Mouse (Mus musculus) left cerebral cortex, adult 8-10 months (tissue): ENCODE measurements at regions not wholly inside any gene's neighbourhood (a gene's known extent, or its start where the extent isn't known, plus 50 kb on each side); places are given as distances from the start of the nearest gene placed in this dataset.

Source experiments
- DNase-seq, 2 experiments: peaks; one replicate each; pipeline ENCODE4 v3.0.0; 2022; ENCODE audit warnings: low spot score in 2 of 2

DNA sequence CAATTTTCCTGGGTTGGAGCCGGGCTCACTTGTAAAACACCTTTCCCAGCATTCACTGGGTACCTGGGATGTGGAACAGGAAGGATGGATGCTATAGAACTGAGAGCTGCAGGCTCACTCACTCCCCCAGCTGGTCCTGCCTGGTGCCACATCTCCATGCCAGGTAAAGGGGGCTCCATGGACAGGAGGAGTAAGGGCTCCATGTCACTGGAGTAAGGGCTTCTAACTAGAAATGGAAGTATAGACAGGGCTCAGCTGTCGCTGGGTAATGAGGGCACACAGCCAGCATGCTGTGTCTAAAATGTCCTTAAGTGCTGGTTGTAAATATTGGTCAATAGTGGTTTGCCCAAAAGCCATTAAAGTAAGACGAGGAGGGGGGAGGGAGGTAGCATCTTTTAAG, 99.4 kb upstream of the Gpr12 start:
- DNase-seq: no peak

- no peak for DNase-seq
Observed at GRCm38 (mm10) chr5:146683554-146683953, 98.5 kb upstream of the Gpr12 start.

- DNase-seq: no peak
Observed at GRCm38 (mm10) chr5:146682893-146683292, 97.9 kb upstream of the Gpr12 start.

DNA sequence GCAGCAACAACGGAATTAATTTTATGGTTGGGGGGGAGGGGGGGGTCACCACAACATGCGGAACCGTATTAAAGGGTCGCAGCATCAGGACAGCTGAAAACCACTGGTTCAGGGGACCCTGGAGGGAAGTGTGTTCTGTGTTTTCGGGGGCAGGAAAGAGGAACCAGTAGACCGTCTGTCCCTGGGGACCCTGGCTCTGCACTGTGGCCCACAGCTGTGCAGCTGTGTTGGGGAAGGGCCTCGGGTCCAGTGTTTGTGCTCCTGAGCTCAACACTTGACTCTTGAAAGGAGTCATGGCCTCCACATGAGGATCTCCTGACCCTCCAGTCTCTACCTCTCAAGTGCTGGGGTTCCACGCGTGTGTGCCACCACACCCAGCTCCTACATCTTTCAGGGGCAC, 96.5 kb upstream of the Gpr12 start:
- DNase-seq: no peak

GRCm38 (mm10) chr5:146679198-146679681, 94.2 kb upstream of the Gpr12 start:
- no peak for DNase-seq

GRCm38 (mm10) chr5:146678775-146679170, 93.7 kb upstream of the Gpr12 start:
- DNase-seq: no peak

- DNase-seq: no peak
Observed at GRCm38 (mm10) chr5:146678049-146678774, 93.2 kb upstream of the Gpr12 start.

DNA sequence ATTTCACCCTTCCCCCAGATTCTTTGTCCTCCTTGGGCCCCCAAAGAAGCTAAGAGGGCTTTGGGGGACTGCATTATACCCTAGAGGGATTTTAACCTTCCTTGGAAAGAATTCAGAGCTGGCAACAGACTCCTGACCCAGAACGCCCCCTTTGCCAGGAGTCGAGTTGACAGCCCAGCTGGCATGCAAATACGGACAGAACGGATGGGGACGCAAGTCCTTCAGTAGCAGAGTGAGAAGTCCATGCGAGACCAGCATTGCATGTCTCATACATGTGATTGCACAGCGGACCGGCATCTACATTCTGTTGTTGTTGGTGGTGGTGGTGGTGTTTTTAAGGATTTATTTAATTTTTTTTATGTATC, 92.1 kb upstream of the Gpr12 start:
- DNase-seq: no peak

- no peak for DNase-seq
Observed at GRCm38 (mm10) chr5:146676470-146677150, 91.6 kb upstream of the Gpr12 start.

DNA sequence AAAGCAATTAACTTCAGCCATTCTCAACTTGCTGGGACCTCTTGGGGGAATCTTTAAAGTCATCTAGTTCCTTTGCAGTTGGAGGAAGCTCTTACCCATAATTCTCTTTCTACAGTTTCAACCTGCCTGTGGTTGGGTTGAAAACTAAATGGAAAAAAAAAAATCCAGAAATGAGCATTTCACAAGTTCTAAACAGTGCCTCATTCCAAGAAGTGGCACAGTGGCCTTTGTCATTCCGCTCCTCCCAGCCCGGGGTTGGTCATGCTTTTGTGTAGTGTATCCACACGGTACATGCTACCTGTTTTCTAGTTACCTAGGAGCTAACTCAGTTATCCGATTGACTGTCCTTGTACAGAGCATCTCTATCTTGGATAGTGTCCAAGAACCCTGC, 90.8 kb upstream of the Gpr12 start:
- no peak for DNase-seq

- DNase-seq: peak in 1 of 2 experiments; percentile 60
Observed at GRCm38 (mm10) chr5:146675006-146675886, 90.2 kb upstream of the Gpr12 start.

DNA sequence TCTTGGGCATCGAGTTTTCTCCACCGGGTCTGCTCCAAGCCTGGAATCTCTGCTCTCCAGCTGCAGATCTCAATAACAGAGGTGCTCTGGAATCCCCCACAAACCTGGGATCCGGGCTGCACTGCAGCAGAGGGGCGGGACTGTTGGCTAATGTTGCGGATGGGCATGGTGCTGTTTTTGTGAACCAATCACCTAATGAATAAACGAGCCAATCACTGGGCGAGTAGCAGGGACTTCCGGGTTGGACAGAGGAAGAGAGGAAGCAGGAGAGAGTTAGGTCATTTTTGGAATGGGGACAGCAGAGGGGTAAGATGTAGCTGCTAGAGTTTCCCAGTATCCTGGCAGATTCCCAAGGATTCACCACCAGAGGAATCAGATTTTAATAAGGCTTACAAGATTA, 76.7 kb upstream of the Gpr12 start:
- DNase-seq: no peak

DNA sequence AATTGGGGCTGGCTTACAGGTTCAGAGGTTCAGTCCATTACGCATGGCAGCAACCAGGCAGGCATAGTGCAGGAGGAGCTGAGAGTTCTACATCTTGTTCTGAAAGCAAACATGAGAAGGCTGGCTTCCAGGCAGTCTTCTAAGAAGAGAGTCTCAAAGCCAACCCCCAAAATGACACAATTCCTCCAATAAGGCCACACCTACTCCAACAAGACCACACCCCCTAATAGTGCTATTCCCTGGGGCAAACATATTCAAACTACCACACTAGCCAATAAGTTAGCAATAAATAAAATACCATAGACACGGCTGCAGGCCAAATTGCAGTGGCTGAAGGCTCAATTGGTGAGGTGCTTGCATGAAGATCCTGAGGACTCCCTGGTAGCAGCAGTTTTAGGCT, 72.2 kb upstream of the Gpr12 start:
- DNase-seq: no peak

DNA sequence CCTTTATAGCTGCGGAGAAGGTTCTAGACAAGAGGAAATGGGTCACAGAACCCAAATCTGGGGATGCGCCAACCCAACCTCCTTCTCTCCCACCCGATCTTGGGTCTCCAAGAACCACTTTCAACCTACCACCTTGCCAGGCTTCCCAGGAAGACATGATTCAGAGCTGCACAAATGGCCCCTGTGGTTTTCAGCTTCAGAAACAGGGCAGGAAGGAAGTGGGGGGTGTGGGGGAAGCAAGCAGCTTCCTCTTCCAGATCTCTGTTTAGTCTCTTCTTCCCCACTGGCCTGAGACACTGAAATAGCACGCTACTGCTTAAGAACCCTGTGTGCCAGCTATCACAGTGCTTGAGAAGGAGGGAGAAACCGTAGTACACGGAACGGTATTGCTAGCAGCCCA, 70.4 kb upstream of the Gpr12 start:
- DNase-seq: no peak

DNA sequence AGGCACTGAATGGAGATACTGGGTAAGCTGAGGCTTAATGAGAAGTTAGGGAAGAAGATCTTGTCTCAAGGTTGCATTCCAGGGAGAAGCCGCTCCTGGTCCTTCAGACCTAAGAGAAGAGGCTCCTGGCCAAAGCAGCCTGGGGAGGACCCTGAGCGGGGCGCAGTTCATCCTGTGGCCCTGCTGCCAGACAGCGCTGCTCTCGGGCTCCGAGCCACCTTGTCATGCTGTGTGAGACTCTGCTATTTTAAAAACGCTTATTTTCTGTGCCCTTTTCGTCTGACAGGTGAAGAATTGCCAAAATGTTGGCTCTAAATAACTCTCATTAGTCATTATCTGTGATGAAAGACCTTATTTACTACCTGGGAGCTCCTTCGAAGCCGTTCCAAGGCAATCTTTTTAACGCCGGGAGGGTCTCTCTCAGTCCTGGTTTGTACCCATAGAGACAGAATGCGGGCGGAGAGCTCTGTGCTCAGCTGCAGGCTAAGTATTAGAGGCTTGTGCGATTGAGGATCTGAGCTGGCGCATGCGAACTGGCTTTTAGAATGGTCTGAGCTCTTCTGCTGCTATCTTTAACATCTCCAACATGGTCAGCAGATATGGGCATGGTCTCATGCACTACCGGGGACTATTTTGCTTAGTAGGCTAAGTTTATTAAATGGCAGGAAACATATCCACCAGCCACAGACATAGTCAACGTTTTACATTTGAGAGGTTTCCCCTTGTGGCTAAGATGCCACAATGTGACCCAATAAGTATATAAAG, 68.8 kb upstream of the Gpr12 start:
- no peak for DNase-seq

- DNase-seq: no peak
Observed at GRCm38 (mm10) chr5:146652874-146653273, 67.8 kb upstream of the Gpr12 start.

GRCm38 (mm10) chr5:146648519-146649060, 63.6 kb upstream of the Gpr12 start:
- no peak for DNase-seq

- DNase-seq: no peak
Observed at GRCm38 (mm10) chr5:146647628-146648380, 62.8 kb upstream of the Gpr12 start.

DNA sequence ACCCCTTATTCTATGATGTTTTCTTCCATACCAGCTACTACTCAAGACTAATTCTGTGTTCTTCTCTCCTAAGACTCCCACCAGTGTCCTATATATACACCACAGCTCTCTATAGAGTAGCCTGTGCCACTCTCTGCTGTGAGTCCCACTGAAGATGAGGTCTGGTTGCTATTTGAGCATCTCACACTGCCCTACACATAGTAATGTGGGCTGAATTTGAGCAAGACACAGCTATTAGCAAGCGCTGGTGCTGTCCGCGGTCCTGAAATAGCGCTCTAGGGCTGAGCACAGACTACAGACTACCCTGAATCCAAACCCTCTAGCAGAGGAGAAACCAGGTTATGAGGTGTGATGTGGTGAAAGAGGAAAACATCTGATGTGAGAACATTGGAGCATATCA, 59.5 kb upstream of the Gpr12 start:
- DNase-seq: peak in 1 of 2 experiments; percentile 72

GRCm38 (mm10) chr5:146641931-146642330, 56.9 kb upstream of the Gpr12 start:
- DNase-seq: no peak
